Mouse (Mus musculus) thymus, adult 2 months (tissue): ENCODE measurements around the gene Gatb.

Experiments used
- CTCF ChIP-seq: fragments of 200-500 bp; IDR thresholded peaks from 2 replicates; pipeline ENCODE4 v1.5.1; 2012; ENCODE audit warnings: mild to moderate bottlenecking, control low read depth, low read length, moderate library complexity, borderline replicate concordance; ENCODE audit not compliant: control insufficient read depth, poor library complexity, insufficient read depth; ENCODE audit errors: extremely low read depth
- POLR2A ChIP-seq: fragments of 200-500 bp; IDR thresholded peaks from 2 replicates; pipeline ENCODE4 v1.6.1; 2012; ENCODE audit warnings: mild to moderate bottlenecking, low read length, control low read depth, moderate library complexity; ENCODE audit not compliant: control insufficient read depth, poor library complexity, insufficient read depth; ENCODE audit errors: extremely low read depth

DNA sequence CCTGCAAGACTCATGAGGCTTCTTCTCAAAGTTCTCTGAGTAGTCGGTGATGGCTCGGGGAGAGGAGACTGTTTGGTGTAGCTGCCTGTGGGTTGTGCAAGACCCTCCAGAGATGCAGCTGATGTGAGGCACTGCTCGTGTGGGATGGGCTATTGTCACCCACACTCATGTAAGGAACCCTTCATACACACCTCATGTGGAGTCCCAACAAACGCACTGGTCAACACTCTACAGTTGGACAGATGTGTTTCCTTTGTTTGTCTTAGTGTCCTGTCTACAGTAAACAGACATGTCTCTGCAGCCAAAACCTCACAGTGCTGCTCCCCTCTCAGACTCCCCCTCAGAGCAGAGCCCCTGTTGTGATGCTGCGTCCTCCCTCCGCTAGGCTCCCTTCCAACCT, 95.9 kb downstream of the Gatb start:
- TF ChIP-seq POLR2A = no peak
- TF ChIP-seq CTCF = no peak
